Comparison of ENCODE assay signal across 11 mouse cellular contexts in the genomic region with DNA sequence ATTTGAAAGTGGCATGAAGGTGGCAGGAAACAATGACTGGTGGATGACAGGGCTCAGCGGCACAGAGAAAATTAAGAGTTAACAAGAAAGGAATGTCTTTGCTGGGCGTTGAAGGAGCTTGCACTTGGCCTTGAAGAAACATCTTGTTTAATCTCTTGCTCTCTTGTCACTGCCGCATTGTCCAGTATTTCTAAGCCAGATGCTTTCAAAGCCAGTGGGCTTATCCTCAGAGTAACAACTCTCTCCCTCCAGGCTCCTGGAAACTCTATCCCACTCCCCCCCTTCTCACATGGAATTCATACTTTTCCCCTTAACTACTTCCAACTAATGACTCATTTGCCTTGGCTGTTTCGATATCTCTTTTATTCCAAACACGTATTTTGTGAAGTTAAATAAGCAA.
A peak's percentile ranks its signal among the peaks of the same experiment; 100 is the strongest.
DNase-seq lines count a peak whose midpoint lies in the region; ATAC-seq lines count a peak whose summit lies in the region.
"Had no signal": no experiment of that assay in that cellular context is flagged by ENCODE, and none has a peak within 500 bp of the region (broad histone marks: within the 10 kb centered on the region; RNA-seq: fewer than 3 reads in every experiment).

No protein-coding gene starts in this region.

- H3K36me3 ChIP-seq in forebrain, embryonic 12.5 days (replicated peaks) = peaks cover 4% of the 10 kb centered on the region
- H3K36me3 ChIP-seq in forebrain, embryonic 13.5 days (ENCODE audit: poor library complexity, severe bottlenecking) = peaks cover 6% of the 10 kb centered on the region; the same call in 1 of the 2 replicates
- H3K36me3 ChIP-seq in intestine, embryonic 16.5 days (ENCODE audit: control insufficient read depth, insufficient read depth, low read length) = no peaks in the 10 kb centered on the region
- H3K36me3 ChIP-seq: hindbrain, embryonic 15.5 days had no signal

- H3K27me3 ChIP-seq in forebrain, embryonic 12.5 days = no peaks in the 10 kb centered on the region
- H3K27me3 ChIP-seq in forebrain, embryonic 13.5 days = no peaks in the 10 kb centered on the region
- no peaks in the 10 kb centered on the region for H3K27me3 ChIP-seq in intestine, embryonic 16.5 days (replicated peaks; ENCODE audit: control insufficient read depth, insufficient read depth, low read length)
- H3K27me3 ChIP-seq: hindbrain, embryonic 15.5 days had no signal

- H3K9me3 ChIP-seq in forebrain, embryonic 12.5 days = 0 out of 2 replicates have a peak, but pooled peaks cover 3% of the 10 kb centered on the region
- no peaks in the 10 kb centered on the region for H3K9me3 ChIP-seq in forebrain, embryonic 13.5 days (replicated peaks)
- H3K9me3 ChIP-seq in intestine, embryonic 16.5 days (ENCODE audit: control insufficient read depth, low read length) = no peaks in the 10 kb centered on the region
- H3K9me3 ChIP-seq: hindbrain, embryonic 15.5 days had no signal

- 38% methylated on average over 5 of the region's 5 CpGs for WGBS in forebrain, embryonic 12.5 days
- WGBS in forebrain, embryonic 13.5 days = 27% methylated on average over 5 of the region's 5 CpGs
- WGBS in intestine, embryonic 16.5 days = 44% methylated on average over 5 of the region's 5 CpGs

- no peak overlapping the region for H3K9ac ChIP-seq in forebrain, embryonic 12.5 days
- H3K9ac ChIP-seq in forebrain, embryonic 13.5 days = no peak overlapping the region
- H3K9ac ChIP-seq in intestine, embryonic 16.5 days (ENCODE audit: low read depth, low read length) = peak overlapping the region; percentile 71
- H3K9ac ChIP-seq: hindbrain, embryonic 15.5 days had no signal

- H3K4me3 ChIP-seq in forebrain, embryonic 12.5 days (replicated peaks) = no peak overlapping the region
- H3K4me3 ChIP-seq in forebrain, embryonic 13.5 days = no peak overlapping the region
- no peak overlapping the region for H3K4me3 ChIP-seq in intestine, embryonic 16.5 days (ENCODE audit: low read length)
- H3K4me3 ChIP-seq: hindbrain, embryonic 15.5 days had no signal

- DNase-seq in urinary bladder, postnatal 25 days (ENCODE audit: low spot score) = peak; percentile 30
- DNase-seq in urinary bladder, postnatal 10 days (ENCODE audit: low spot score) = no peak
- peak; percentile 32 for DNase-seq in testis, postnatal 14 days (ENCODE audit: low spot score)
- DNase-seq in frontal cortex, postnatal 14 days (ENCODE audit: low spot score in 2 of 2) = no peak
- no peak for DNase-seq in thymus, adult 18-20 months
- DNase-seq: right cerebral cortex, postnatal 4 days had no signal

- H3K4me1 ChIP-seq in forebrain, embryonic 12.5 days = peaks cover 26% of the 10 kb centered on the region
- H3K4me1 ChIP-seq in forebrain, embryonic 13.5 days = peaks cover 28% of the 10 kb centered on the region
- H3K4me1 ChIP-seq in intestine, embryonic 16.5 days (ENCODE audit: control insufficient read depth, insufficient read depth, low read length) = peaks cover 15% of the 10 kb centered on the region

- 0 out of 2 replicates have a peak overlapping the region, but pooled peaks have one; percentile 1 for H3K27ac ChIP-seq in forebrain, embryonic 12.5 days
- no peak overlapping the region for H3K27ac ChIP-seq in forebrain, embryonic 13.5 days
- H3K27ac ChIP-seq in intestine, embryonic 16.5 days (ENCODE audit: low read length) = peak overlapping the region; percentile 96
- H3K27ac ChIP-seq: hindbrain, embryonic 15.5 days had no signal

- no peak for ATAC-seq in forebrain, embryonic 12.5 days (ENCODE audit: low FRiP score)
- ATAC-seq in forebrain, embryonic 13.5 days = no peak
- no peak for ATAC-seq in intestine, embryonic 16.5 days
- ATAC-seq: midbrain, embryonic 16.5 days had no signal

- H3K4me2 ChIP-seq in forebrain, embryonic 12.5 days = no peak overlapping the region
- no peak overlapping the region for H3K4me2 ChIP-seq in forebrain, embryonic 13.5 days
- H3K4me2 ChIP-seq in intestine, embryonic 16.5 days (ENCODE audit: low read depth, low read length) = 0 out of 2 replicates have a peak overlapping the region, but pooled peaks have one; percentile 52
- H3K4me2 ChIP-seq: hindbrain, embryonic 15.5 days had no signal

Comparison
In these comparisons a context has a peak if more than half of its experiments do, and no peak if none do; other contexts are left out.
1. DNase-seq: peak in urinary bladder, postnatal 25 days (single experiment) and testis, postnatal 14 days (single experiment); none in urinary bladder, postnatal 10 days (single experiment), frontal cortex, postnatal 14 days (0 of 2) and thymus, adult 18-20 months (0 of 2).